Mouse (Mus musculus): ENCODE results near the gene Pax5.

Gene Pax5

DNA sequence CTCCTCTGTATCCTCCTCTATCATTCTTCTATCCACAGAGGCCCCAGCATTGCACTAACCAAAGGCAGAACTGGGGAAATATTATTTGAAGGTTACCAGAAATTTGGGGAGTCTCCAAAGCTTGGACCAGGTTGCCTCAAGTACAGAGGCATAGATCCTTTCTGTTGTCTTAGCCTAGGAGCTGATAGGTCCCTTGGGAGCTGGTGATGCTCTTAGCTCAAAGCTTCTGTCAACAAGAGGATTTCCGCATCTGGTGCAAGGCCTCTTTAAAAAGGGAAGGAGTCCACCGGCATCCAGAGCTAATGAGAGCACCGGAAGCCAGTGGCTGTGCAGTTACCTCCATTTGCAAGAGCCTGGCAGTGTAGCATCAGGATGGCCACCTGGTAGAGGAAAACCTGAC lies 5.1 kb downstream of the Pax5 start:
- no peak for DNase-seq

DNA sequence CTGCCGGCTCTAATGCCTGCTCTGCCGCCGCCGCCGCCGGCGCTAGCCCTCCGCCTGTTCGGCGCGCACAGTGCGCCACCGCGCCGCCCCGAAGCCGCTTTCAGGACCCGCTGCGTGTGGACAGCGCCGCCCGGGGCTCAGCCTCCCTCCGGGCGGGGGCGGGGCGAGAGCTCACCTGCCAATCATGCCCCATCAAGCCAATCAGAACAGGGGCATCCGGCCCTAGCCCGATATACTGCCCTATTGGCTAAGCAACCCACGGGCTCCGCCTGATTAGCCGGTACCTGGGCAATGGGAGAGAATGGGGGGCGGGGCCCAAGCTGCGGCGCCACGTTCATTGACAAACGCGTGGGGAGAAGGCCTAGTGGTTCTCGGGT lies 5.9 kb downstream of the Pax5 start:
- peak; percentile 35 for DNase-seq

DNA sequence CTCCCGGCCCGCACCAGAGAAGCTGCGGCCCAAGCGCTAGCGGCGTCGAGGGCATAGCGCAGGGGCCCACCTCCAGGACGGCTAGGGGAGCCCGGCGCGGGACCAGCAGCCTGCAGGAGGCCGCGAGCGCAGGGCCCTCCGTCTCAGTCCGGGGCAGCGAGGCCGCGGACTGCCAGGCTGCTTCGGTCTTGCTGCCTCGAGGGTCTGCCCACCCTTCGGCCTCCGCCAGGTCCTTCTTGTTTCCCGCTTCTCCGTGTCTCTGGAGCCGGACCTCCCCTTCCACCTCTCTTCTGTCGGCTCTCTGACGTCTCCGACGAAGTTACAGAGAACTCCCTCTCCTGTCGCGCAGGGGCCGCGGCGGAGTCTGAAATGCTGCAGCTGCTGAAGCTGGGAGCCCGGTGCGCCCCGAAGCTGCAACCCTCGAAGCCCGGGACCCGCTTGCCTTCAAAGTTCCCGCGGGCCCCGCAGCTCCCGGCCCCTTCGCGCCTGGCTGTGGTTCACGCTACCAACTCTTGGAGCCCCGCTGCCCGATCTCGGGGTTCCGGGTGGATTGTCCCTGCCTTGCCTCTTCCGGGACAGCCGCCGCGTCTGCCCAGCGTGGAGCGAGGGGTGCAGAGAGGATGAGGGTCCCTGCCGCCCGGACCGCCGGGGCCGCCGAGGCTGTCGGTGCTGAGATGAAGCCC lies 6.5 kb downstream of the Pax5 start:
- no peak for DNase-seq

DNA sequence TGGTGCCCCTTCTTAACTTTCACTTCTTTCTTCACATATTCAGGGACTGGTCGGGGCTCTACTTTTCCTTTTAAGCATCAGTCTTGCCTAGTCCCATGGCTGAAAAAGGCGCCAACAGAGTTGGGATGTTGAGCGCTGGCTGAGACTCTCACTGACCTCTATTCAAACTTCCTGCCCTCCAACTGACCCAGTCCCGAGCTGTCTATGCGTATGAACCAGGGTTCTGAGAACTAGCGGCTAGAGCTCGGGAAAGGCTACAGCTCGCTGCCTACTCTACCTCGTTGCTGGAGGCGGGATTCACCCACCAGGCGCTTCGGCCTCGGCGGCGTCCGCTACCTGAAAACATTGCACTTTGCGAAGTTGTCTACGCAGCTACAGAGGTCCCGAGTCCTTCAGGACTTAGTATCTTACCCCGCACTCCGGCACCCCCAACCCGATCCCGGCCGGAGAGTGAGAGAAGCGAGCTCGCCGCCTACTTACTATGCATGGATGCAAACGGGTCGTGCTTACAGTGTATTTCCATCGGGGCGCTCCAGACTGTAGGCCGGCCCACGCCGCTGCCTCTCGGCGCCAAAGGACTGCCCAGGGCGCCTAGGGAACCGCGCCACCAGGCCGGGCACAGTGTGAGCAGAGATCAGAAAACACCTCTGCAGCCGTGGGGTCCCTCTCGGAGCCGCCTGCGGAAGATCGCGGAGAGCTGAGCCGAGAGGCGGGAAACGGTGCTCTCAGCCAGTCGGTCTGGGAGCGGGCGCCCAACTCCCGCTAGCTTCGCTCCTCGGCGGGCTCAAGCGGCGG lies 7.2 kb downstream of the Pax5 start:
- DNase-seq: no peak

DNA sequence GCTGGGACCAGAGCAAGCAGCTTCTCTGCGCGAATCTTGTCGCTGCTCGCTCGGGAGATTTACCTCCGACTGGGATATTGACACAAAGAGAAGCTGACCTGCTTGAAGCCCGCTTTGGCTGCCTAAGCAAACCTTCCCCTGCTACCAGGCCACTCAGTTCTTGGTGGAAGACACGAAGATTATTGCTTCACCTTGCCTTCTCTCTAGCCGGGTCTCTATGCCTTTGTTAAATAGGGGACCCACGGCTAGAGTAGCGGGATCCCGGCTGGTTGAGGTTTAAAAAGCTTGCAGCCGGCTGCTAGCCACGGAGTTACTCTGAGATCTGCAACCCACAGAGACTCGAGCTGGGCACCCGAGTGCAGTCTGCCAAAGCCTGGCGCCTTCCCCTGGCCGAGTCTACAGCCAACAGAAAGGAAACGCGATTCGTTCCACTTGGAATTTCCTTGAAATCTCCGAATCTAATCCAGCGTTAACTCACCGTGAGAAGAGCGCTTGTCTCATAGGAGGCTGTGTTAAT lies 8.2 kb downstream of the Pax5 start:
- peak; percentile 27 for DNase-seq

DNA sequence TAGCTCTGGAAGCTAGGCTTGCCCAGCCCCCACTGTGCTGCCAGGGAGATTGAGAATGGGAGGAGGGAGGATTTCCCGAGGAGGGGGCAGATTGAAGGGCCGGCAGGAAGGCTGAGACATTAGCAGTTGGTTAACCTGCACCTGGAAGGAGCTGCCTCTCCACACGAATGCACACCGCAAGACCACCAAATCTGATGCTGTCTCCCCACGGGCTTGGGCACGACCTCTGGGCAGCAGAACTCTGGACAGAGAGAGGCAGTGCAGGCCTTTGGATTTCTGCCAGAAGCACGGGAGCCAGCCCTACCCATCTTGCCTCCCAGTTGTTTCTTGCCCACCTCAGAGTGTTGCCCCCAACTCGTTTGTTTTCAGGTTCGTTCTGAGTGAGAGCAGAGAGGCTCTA lies 8.8 kb downstream of the Pax5 start:
- no peak for DNase-seq

DNA sequence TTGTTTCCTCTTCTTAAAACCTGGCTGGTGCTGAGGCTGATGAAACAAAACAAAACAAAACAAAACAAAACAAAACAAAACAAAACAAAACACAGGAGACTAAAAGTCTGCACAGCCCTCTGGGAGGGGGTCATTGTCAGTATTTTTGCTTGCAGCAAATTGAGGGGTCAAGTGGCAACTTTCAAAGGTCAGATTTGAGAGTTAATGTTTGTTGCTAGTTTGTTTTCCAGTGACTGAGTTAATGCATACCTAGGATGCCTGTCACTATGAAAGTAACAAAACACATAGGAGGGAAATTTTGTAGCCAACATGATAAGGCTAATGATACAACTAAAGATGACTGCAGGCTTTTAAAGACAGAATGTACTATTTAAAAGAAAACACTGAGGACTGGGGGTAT lies 13.6 kb downstream of the Pax5 start:
- DNase-seq: no peak

DNA sequence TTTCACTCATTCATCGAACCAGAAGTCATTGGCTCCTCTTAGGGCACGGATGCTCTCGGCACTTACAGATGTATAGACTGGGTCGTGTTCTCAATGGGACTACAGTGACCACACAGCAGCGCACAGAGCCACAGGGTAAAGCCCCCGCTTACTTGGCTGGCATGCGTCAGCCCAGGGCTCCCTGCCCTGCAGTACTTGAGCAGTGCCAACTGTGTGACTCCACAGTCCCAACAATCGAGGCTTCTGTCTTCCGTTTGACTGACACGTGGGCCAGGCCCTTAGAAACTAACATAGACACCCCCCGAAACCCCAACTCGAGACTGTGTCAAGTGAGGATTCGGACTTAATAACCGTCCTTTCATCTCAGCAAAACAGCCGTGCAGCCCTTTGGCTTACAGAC lies 15.9 kb downstream of the Pax5 start:
- DNase-seq: no peak

DNA sequence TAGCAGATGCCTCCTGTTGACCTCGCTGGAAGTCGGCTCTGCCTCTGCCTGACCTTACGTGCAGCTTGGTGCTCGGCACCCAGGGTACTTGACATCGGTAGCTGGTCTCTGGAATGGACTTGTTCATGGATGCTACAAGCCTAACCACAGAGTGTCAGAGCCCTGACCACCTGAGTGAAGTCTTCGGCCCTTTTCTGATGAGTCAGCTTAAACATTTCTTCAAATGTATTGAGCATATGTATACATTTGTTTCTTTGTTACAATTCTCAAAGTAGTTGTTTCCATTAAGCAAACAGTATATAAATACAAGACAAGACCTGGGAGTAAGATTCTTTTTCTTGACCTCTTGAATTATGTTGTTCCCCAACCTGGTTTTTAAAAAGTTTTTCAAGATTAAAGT lies 24.7 kb downstream of the Pax5 start:
- DNase-seq: no peak

DNA sequence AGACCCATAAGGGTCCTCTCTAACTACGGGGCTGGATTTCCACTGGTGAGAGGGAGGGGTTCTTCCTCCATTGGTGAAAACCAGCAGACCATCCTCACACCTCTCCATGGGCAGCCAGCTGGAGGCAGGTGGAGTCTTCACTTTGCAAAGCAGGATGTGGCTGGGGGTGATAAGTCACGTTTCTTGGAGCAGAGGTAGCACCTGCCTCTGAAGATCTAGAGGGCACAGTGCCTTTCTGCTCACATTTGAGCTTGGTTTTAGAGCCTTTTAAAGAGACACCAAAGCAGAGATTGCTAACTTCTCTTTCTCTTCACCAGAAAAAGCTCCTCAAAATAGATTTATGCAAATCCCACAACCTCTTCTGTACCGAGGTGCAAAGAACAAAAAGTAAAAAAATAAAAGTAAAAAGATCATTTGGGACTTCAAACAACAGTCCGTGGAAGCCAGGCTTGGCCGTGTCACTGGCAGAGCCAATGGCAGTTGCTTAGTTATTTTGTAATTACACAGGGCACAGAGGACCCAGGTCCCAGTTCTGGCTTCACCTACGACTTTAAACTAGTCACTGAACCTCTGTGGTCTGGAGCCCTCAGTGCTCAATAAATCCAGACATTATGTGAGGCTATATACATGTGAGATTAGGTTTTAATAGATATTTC lies 29.9 kb downstream of the Pax5 start:
- DNase-seq: no peak

DNA sequence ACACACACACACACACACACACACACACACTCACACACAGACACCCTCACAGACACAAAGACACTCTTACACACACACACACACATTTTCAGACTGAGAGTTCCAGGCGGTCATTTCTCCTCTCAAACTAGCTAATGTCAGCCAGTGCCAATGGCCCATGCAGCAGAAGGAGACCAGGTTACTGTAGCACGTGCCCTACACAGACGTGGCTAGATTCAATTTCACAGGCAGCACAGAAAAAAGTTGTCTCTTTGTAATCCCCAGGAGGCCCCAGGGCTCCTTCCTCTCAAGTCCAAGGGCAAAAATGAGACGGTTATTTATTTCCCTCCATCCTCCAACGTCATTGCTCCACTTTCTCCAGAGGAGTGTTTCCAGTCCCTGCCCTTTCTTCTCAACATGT lies 31.6 kb downstream of the Pax5 start:
- DNase-seq: no peak

DNA sequence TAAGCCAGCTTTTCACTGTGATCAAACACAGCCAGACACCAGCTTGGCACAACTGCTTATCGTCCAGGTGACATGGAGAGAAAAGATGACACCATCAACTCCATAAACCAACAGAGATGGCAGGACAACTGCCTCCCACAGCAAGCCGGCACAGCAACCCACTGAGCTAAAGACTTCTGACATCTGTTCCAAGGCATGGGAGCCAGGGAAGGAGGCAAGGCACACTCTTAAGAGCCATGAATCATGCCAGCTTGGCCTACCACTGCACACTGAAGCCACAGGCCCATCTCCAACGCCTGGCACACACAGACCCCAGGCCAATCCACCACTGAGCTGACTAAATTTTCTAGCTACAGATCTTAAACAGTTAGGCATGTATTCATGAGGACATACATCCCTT lies 32.3 kb downstream of the Pax5 start:
- no peak for DNase-seq

DNA sequence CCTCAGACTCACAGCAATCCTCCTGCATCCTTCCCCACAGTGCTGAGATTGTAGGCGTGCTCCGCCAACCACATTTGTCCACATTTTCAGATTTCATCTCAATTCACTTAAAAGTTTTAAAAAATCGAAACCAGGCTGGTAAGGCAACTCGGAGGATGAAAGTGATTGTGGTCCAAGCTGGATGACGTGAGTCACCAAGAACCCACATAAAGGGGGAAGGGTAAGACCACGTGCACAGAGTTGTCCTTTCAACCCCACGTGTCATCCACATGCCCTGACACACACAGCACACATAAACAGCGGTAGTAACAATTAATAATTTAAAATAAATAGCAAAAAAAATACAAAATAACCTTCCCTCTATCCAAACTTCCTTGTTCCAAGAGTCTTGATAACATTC lies 35.3 kb downstream of the Pax5 start:
- DNase-seq: no peak

DNA sequence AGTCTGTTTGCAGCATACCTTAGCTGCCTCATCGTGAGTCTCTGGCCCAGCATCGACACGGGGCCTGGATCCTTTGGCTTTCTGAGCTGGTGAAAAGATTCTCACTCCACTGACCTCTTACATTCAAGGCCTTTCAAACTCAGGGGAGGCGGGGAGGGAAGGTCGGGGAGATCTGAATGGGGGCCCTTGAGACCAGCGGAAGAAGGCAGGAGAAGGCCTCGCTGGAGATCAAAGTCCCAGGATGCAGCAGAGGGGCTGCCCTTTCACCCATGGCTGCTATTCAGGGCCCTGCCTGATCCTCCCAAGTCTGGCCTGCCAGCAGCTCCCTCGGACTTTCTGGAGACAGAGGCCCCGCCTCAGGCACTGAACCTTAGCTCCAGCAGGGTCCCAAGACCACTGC lies 36.6 kb downstream of the Pax5 start:
- no peak for DNase-seq

DNA sequence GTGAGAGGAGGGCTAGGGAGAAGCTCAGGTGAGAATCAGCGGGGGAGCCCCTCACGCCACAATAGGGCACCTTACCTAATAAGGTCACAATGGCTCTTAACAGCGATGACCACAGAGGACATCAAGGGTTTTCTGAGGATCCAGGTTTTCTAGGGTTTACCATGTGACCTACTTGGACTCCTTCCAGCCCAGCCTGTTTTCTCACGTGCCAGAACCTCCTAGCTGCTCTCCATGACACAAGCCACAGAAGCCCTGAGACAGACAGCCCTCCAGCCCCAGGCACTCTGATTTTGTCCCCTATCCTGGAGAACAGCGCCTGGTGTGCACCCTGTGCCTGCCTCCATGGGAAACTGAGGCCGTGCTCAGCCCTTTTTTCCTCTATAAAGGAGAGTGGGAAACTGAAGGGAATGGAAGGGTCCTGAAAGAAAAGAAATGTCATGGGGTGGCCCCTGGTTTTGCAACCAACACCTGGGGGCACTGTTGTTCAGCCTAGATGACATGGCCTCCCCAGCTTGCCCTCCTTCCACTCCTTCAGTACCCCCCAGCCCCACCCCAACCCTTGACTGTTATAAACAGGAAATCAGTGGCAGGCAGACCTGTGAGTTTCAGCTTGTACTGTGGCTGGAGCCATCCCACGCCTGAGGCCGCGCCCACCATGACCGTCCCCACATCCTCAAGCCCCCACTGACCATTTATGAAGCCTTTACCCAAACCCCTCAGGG lies 37.9 kb downstream of the Pax5 start:
- DNase-seq: no peak

DNA sequence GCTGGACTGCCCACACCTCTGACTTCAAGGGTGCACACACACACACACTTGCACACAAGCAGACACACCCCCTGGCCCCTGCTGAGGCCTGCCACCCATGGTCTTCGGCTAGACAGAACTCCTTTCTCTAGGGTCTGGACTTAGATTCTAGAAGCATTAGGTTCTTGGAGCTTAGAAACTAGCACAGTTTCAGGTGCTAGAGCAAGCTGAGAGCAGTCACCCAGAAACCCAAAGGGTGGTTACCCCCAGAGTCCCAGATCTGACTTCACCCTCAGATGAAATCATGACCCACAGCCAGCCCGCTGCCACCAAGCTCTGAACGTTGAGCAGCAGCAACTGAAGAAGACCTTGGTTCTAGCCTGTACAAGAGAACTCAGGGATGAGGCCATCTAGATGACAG lies 38.8 kb downstream of the Pax5 start:
- DNase-seq: no peak

DNA sequence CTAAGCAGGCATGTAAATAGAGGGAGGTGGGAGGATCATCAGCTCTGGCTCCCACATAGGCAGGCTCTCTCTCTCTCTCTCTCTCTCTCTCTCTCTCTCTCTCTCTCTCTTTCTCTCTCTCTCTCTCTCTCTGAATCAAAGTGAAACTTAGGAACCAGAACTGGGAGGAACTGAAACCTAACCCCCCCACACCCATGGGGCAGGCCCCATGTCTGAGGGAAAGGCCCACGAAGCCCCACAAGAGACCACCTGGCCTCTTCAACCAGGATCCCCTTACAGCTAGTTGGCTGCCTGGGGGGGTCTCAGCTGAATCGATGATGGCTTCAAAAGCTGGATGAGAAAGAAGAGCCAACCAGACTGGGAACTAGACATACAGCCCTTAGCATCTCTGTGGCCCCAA lies 39.3 kb downstream of the Pax5 start:
- DNase-seq: no peak

DNA sequence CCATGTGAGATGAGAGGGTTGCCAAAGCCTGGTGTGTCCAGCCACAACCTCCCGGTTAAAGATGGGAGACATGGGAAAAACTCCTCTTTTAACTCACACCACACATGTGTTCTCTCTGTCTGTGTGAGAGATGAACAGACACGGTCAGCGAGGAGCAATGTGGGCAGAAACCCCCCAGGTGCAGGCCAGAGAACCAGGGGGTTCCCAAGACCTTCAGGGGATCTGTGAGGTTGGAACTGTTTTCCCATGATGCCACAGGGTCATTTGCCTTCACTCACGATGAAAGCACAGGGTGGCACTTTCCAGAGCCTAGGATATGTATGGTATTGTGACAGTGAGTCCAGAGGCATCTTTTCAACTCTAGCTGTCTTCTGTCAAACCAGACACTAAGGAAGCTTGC lies 39.9 kb downstream of the Pax5 start:
- DNase-seq: no peak

DNA sequence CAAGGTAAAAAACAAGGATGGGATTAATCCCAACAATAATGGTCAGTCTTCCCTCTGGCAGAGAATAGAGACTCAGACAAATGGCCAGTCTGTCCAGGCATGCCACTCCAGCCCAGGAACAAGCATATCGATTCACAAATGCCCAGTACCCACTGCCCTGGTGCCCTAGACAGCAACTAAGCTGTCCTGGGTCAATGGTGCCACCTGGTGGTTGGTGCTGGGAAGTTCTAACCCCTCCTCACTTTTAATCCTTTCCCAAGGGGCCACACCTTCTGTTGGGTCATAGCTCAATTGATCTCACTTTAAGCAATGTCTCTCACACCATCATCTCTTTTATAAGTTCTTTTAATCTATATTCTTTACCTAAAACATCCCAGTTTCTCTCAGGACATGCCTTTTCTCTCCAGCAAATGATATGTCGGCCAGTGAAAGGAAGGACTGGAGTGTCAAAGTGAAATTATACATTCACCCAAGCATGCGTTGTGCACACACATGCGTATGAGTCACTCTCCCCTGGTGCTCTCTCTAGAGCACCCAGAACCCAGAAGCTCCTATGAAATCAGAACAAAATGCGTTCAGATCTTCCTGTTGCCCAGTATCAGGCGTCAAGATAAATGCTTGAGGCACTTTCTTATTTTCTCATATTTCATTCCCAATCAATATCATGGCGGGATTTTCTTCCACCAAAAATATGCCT lies 40.7 kb downstream of the Pax5 start:
- no peak for DNase-seq

DNA sequence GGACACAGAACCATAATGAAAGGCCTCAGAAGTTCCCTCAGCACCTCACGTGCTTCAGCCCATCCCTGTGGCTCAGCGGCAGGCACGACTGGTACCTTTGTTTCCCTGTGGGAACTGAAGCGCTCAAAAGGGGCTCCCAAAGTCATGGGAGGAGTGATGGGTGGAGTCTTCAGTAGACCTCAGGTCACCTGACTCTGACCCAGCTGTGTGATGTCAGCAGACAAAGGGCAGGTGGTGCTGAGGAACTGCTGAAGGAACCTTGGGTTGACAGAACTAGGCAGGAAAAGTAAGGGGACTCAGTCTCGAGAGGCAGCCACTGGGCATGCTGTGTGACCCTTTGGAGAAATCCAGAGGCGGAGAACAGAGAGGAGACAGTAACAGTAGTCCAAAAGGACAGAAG lies 41.7 kb downstream of the Pax5 start:
- DNase-seq: no peak

DNA sequence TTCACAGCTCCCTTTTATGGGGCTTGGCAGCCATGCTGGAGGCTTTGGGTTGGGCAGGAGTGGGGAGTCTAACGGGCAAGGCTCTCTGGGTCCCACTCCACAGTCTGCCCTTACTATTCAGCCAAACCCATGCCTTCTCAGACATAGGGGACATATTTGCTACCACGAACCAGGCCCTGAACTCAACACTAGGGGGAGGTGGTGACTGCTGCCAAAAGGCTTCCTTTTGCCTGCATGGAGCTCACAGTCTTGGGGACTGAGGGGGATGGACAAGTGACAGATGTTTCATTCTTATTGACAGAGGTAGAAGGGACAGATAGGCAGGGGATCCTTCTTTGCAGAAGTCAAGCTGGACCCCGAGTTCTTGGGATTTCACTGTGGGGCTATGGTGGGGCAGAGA lies 42.1 kb downstream of the Pax5 start:
- no peak for DNase-seq

DNA sequence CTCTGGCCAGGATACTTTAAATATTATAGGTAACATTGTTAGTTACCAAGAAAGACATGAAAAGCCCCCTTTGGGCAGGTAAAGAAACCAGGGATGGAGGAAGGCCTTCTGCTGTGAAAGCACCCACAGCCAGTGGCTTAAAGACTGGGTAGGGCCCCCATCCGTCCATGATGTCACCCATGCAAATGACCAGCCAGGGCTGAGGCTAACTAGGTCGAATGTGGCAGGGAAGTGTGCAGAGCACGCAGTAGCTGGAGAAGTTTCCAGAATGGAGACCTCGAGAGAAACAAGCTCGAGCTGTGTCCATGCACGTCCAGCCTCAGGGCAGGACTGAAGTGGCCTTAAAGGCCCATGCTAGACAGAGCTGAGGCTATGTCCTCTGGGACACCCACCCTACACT lies 42.9 kb downstream of the Pax5 start:
- DNase-seq: no peak

DNA sequence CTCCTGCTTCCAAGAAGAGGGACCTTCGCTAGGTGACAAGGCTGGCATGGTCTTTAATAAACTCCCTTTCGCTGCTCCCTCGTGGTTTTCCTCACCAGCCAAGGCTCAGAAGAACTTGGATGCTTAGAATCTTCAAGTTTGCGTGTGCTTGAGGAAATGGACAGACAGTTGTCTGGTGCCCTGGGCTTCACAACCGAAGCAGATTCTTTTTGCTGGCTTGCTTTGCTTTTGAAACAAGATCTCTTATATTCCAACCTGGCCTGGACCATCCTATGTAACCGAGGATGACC lies 45.6 kb downstream of the Pax5 start:
- no peak for DNase-seq
